Mouse (Mus musculus): ENCODE data around the gene Pax3. TPM values are rescaled to one million over a fixed set of nuclear protein-coding genes. Genes with fewer than 3 reads are reported as not detected.

The Pax3 gene
- total and polyA plus RNA-seq, 2 experiments from 2014 or later, result 0.19 to 0.40 TPM

DNA sequence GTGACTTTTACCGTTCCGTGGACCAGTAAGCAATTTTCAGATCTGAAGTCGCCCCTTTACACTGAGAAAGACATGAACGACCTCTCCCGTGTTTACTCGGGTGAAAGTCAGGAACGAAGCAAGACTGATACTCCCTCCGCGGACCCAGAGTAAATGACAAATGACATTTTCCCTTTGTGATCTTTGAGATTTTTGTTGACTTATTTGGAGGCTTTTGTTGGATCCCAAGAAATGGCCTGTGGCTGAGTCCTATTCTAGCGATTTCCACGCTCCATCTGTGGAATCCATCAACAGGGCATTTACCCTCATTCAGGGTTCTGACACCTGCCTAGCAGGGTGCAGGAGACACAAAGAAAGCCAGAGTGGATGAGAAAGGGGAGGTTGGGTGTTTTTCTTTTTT is 57.6 kb downstream of the Pax3 start:
- Histone ChIP-seq H3K4me3 (ENCODE audit: low read depth, low read length) (no peak overlapping the region), H3K27me3 (ENCODE audit: insufficient read depth, low read length) (peaks cover 91% of the 10 kb centered on the region), H3K27ac (ENCODE audit: low read depth, low read length) (no peak overlapping the region), H3K4me1 (ENCODE audit: insufficient read depth) (no peaks in the 10 kb centered on the region), H3K4me2 (ENCODE audit: low read depth) (no peak overlapping the region), H3K9ac (no peak overlapping the region), H3K36me3 (ENCODE audit: insufficient read depth) (no peaks in the 10 kb centered on the region), H3K9me3 (ENCODE audit: low read length) (no peaks in the 10 kb centered on the region)
- ATAC-seq (no peak), DNase-seq (peak; percentile 34)
- WGBS, result 2% methylated on average over 11 of the region's 11 CpGs
- TF ChIP-seq CTCF (IDR thresholded peaks at IDR 0.05; ENCODE audit: low read depth), result no peak

- H3K27me3 ChIP-seq (ENCODE audit: insufficient read depth, low read length), result peaks cover 5% of the 10 kb centered on the region; the same call in 1 of the 2 replicates
- ATAC-seq (no peak), DNase-seq (no peak)
- no peaks in the 10 kb centered on the region for H3K9me3 ChIP-seq (ENCODE audit: low read length)
- H3K9ac ChIP-seq, result no peak overlapping the region
- H3K36me3 ChIP-seq (ENCODE audit: insufficient read depth), result no peaks in the 10 kb centered on the region
- no peak overlapping the region for H3K27ac ChIP-seq (ENCODE audit: low read depth, low read length)
- 64% methylated on average over 5 of the region's 5 CpGs for WGBS
- H3K4me2 ChIP-seq (ENCODE audit: low read depth), result no peak overlapping the region
- H3K4me3 ChIP-seq (ENCODE audit: low read depth, low read length), result no peak overlapping the region
- no peak for TF ChIP-seq CTCF (IDR thresholded peaks at IDR 0.05; ENCODE audit: low read depth)
- H3K4me1 ChIP-seq (ENCODE audit: insufficient read depth), result no peaks in the 10 kb centered on the region
Observed at GRCm38 (mm10) chr1:78129267-78129666, 67.7 kb downstream of the Pax3 start.

- Histone ChIP-seq H3K36me3 (ENCODE audit: insufficient read depth) (no peaks in the 10 kb centered on the region), H3K9me3 (ENCODE audit: low read length) (no peaks in the 10 kb centered on the region), H3K27me3 (ENCODE audit: insufficient read depth, low read length) (peaks cover 12% of the 10 kb centered on the region), H3K4me2 (ENCODE audit: low read depth) (no peak overlapping the region), H3K4me1 (ENCODE audit: insufficient read depth) (no peaks in the 10 kb centered on the region), H3K9ac (no peak overlapping the region), H3K27ac (ENCODE audit: low read depth, low read length) (no peak overlapping the region), H3K4me3 (ENCODE audit: low read depth, low read length) (no peak overlapping the region)
- DNase-seq, result no peak
- TF ChIP-seq CTCF (IDR thresholded peaks at IDR 0.05; ENCODE audit: low read depth), result no peak
- ATAC-seq, result no peak
- 6% methylated on average over 10 of the region's 10 CpGs for WGBS
Observed at GRCm38 (mm10) chr1:78119899-78120560, 76.9 kb downstream of the Pax3 start.

DNA sequence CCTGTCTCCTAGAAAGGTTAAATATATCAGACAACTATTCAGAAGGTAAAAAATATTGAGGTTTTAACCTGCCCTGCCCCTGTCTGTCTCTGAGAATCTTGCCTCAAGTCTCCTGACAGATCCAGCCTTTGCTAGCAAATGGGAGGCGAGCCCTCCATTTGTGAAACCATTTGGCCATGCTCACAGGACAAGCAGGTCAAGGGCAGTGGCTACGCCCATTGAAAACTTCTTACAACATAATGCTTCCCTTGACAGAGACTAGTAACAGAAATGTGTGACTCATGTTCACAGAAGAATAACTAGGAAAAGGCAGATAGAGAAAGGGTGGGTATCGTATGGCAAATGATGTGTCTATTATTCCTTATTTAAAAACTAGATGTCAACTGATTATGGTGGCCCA is 80.9 kb downstream of the Pax3 start:
- no peak for DNase-seq
- no peak overlapping the region for H3K4me3 ChIP-seq (ENCODE audit: low read depth, low read length)
- no peak for ATAC-seq
- no peaks in the 10 kb centered on the region for H3K4me1 ChIP-seq (ENCODE audit: insufficient read depth)
- H3K9ac ChIP-seq, result no peak overlapping the region
- peaks cover 3% of the 10 kb centered on the region; the same call in 1 of the 2 replicates for H3K27me3 ChIP-seq (ENCODE audit: insufficient read depth, low read length)
- TF ChIP-seq CTCF (IDR thresholded peaks at IDR 0.05; ENCODE audit: low read depth), result no peak
- no peak overlapping the region for H3K4me2 ChIP-seq (ENCODE audit: low read depth)
- WGBS, result 96% methylated on average over 3 of the region's 3 CpGs
- no peaks in the 10 kb centered on the region for H3K36me3 ChIP-seq (ENCODE audit: insufficient read depth)
- H3K9me3 ChIP-seq (ENCODE audit: low read length), result no peaks in the 10 kb centered on the region
- H3K27ac ChIP-seq (ENCODE audit: low read depth, low read length), result no peak overlapping the region

GRCm38 (mm10) chr1:78110311-78110710 is 86.6 kb downstream of the Pax3 start:
- ATAC-seq (no peak), DNase-seq (no peak)
- WGBS, result 66% methylated on average over 6 of the region's 6 CpGs
- Histone ChIP-seq H3K9ac (no peak overlapping the region), H3K4me3 (ENCODE audit: low read depth, low read length) (no peak overlapping the region), H3K4me1 (ENCODE audit: insufficient read depth) (no peaks in the 10 kb centered on the region), H3K27ac (ENCODE audit: low read depth, low read length) (no peak overlapping the region), H3K9me3 (ENCODE audit: low read length) (no peaks in the 10 kb centered on the region), H3K27me3 (ENCODE audit: insufficient read depth, low read length) (no peaks in the 10 kb centered on the region; the same call in 1 of the 2 replicates), H3K4me2 (ENCODE audit: low read depth) (no peak overlapping the region), H3K36me3 (ENCODE audit: insufficient read depth) (no peaks in the 10 kb centered on the region)
- no peak for TF ChIP-seq CTCF (IDR thresholded peaks at IDR 0.05; ENCODE audit: low read depth)

DNA sequence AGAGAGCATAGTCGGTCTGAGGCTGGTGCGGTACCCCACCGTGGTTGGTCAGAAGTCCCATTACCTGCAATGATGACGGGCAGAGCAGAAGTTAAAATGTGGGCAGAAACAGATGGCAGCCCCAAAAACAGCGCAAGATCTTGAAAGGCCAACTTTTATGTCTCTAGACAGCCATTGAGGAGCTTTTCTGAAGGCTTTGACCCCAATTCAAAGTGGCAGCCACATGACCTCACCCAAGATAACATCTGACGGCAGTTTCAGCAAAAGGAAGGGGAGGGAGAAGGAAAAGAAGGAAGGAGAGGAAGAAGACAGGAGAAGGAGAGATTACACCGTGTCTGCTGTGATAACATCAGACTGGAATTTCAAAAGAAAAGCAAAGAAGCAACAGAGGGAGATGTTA is 93.4 kb downstream of the Pax3 start:
- Histone ChIP-seq H3K27me3 (ENCODE audit: insufficient read depth, low read length) (no peaks in the 10 kb centered on the region), H3K27ac (ENCODE audit: low read depth, low read length) (no peak overlapping the region), H3K9ac (no peak overlapping the region), H3K4me1 (ENCODE audit: insufficient read depth) (no peaks in the 10 kb centered on the region), H3K9me3 (ENCODE audit: low read length) (no peaks in the 10 kb centered on the region), H3K4me2 (ENCODE audit: low read depth) (no peak overlapping the region), H3K4me3 (ENCODE audit: low read depth, low read length) (no peak overlapping the region), H3K36me3 (ENCODE audit: insufficient read depth) (no peaks in the 10 kb centered on the region)
- ATAC-seq (no peak), DNase-seq (no peak)
- WGBS, result 78% methylated on average over 7 of the region's 7 CpGs
- no peak for TF ChIP-seq CTCF (IDR thresholded peaks at IDR 0.05; ENCODE audit: low read depth)

DNA sequence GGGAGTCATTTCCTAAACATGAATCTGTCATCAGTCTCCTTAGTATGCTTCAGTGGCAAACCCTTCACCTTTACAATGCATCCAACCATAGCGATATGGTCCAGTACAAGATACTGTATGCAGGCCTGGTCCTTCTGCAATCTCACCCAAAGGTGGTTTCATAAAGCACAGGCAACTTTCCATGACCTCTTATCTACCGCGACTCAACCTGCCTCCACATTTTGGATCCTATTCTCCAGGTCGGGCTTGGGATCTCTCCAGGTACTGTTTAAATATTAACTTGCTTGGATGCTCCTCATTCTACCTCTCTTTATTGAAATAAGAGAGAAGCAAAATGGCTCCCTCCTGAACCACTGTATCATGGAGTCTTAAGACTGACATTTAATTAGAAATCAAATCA is 103.3 kb downstream of the Pax3 start:
- DNase-seq (no peak), ATAC-seq (no peak)
- H3K4me1 ChIP-seq (ENCODE audit: insufficient read depth), result no peaks in the 10 kb centered on the region
- H3K4me2 ChIP-seq (ENCODE audit: low read depth), result no peak overlapping the region
- H3K36me3 ChIP-seq (ENCODE audit: insufficient read depth), result no peaks in the 10 kb centered on the region
- H3K27ac ChIP-seq (ENCODE audit: low read depth, low read length), result no peak overlapping the region
- TF ChIP-seq CTCF (IDR thresholded peaks at IDR 0.05; ENCODE audit: low read depth), result no peak
- no peak overlapping the region for H3K4me3 ChIP-seq (ENCODE audit: low read depth, low read length)
- H3K27me3 ChIP-seq (ENCODE audit: insufficient read depth, low read length), result no peaks in the 10 kb centered on the region
- 93% methylated on average over 4 of the region's 4 CpGs for WGBS
- no peaks in the 10 kb centered on the region for H3K9me3 ChIP-seq (ENCODE audit: low read length)
- no peak overlapping the region for H3K9ac ChIP-seq

Data from forebrain, postnatal 0 days (tissue).